Mouse (Mus musculus): ENCODE measurements around the gene Fau. TPM values are rescaled to one million over a fixed set of nuclear protein-coding genes. Genes with fewer than 3 reads are reported as not detected.

Gene Fau
- total RNA-seq (2023): 3,183 TPM

DNA sequence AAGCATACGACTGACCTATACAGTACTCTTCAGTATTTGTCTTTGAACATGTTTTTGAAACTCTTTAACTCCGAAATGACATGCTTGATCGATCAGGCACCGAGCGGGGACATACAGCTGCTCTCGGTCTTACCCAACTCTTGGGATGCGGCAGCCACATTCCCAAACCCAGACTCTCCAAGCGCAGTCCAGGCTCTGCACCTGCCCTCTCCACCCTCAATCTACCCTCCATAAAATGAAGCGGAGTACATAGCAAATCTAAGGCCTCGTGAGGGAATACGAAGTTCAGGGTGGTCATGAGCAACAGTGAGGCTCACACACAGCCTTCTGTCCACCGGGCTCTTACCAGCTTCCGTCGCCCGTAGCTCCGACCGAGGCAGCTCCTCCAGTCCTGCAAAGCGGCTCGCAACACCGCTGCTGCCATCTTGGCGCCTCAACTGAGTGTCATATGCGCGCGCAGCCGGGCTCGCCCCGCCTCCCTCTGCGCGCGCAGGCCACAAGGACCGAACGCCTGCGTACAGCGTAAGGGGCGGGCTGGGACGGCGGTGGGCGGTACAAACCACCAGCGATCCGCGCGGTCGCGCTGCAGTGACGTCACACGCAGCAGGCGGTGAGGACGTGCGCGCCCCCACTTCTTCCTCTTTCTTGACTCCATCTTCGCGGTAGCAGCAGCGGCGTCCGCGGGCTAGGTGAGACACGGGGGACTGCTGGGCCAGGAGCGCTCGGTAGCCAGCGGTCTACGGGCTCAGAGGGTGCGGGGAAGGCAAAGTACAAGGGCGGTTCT, at the start of gene Fau, which contains the start of gene Mrpl49:
TSS of gene Fau (plus strand) at position 532 of the 784 bp plus-strand sequence.
TSS of gene Mrpl49 (minus strand) at position 473 of the 784 bp plus-strand sequence.

DNA sequence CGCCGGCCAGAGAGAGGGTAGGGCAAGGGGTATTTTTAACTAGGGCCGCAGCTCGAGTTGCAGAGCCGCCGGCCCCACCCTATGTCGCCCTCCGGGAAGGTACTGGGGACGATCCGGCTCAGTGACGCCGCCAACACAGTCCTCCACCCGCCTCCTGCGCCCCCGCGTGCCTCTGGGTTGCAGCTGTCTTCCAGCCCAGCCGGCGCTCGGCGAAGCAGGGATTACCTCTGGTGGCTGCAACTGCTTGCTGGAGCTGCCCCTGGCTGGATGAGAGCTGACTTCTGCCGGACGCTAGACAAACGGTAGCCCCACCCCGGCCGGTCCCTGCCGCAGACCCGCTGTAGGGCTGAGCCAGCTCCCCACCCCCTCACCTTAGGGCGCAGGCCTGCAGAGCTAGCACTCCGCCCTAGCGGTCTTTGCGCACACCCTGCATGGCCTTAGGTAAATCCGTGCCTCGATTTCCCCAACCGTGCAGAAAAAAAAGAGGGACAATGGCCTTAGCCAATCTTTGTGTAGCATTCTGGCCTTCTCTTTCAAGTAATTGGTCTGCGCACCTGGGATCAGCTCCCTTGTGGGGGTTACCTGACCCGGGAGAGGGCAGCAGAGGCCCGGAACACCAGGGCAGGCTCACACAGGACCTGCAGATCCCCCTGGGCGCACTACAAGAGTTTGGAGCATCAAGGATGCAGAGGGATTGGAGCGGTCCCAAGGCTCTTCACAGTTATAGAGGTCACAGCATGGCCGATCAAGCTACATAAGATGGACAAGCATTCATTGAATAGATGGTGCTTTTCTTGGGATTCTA, 41.9 kb upstream of the Fau start, which contains the start of gene Capn1:
TSS of gene Capn1 (minus strand) at position 387 of the 805 bp plus-strand sequence.

DNA sequence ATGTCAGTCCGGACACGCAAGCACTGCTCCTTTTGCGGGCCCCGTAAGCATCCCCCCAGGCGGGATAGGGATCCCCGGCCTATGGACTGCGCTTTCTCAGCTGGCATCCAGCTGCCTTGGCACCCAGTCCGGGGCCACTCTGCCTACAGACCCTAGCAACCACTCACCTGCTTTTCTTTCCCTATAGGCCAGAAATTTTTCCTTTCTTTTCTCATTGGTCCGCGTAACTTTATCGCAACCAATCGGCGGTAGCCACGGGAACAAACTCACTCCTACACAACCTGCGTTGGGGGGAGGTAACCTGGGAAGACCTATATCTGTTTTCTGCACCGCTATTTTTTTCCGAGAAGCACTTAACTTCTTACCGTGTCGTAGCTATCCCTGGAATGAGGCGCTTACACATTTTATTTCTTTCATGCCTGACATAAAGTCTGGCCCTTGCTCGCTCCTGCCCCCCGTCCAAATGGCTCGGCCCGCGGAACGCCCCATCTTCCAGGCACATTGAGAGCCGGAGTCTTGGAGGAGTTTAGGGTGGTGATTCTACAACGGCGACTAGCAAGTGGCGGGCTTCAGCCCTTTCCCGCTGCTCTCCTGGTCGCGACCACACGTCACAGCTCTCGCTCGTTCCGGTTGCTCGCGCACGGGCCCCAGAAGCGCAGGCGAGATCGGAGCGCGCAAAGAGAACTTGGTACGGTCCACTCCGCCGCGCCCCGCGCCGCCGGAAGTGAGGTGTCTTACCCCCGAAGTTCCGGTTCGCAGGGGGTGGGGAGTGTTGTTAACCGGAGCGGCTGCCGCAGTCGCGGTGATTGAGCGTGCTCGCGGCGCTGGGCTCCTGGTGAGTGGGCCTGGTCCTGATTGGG, 11.1 kb upstream of the Fau start, which contains the start of gene Syvn1:
TSS of gene Syvn1 (plus strand) at position 283 of the 860 bp plus-strand sequence.

DNA sequence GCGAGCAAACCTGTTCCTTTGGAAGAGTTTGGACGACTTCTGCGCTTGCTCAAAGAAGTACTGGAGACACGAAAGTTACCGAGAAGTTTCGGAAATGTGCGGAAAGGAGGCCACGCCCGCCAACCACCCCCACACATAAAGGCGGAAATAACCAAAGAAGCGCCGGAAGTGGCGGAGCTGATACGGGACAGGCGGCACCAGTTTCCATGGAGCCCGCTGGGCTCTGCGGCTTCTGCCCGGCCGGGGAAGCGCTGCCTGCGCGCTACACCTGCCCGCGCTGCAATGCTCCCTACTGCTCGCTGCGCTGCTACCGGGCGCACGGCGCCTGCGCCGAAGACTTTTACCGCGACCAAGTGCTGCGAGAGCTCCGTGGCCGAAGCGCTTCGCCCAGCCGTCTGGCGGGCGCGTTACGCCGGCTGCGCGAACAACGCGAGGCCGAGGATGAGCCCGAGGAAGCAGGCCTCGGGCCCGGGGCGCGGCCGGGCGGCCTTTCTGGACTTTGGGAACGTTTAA, 3.4 kb downstream of the Fau start, which contains the start of gene Znhit2:
TSS of gene Znhit2 (plus strand) at position 172 of the 513 bp plus-strand sequence.

DNA sequence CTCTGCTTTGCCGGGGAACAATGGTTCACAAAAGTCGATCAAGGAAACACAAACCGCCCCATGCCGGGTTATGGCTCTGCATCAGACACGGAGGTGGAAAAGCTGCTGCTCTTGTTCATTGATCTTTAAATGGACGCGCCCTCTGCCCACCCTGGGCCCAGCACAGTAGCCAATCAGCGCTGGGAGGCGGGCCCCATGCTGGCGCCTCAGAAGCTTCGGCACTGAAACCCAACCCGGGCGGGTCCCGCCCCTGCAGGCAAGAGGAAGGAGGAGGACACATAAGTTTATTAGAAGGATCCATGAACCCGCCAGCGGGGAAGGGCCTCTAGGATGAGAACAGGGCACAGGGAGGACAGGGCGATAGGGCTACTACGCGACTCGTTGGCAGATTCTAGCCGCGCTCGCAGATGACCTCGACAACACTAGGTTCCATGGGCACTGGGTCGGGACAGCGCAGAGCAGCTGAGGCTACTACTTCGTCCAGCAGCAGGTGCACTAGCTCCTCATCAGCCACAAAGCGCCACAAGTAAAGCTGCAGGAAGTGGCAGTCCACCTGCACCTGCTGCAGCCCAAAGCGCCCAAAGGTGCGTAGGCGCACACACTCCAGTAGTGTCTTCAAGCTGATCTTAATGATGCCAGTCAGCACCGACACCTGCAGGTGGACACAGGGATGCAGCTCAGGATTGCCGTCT, 10.2 kb downstream of the Fau start, which contains the start of gene Tm7sf2:
TSS of gene Tm7sf2 (minus strand) at position 650 of the 692 bp plus-strand sequence.

DNA sequence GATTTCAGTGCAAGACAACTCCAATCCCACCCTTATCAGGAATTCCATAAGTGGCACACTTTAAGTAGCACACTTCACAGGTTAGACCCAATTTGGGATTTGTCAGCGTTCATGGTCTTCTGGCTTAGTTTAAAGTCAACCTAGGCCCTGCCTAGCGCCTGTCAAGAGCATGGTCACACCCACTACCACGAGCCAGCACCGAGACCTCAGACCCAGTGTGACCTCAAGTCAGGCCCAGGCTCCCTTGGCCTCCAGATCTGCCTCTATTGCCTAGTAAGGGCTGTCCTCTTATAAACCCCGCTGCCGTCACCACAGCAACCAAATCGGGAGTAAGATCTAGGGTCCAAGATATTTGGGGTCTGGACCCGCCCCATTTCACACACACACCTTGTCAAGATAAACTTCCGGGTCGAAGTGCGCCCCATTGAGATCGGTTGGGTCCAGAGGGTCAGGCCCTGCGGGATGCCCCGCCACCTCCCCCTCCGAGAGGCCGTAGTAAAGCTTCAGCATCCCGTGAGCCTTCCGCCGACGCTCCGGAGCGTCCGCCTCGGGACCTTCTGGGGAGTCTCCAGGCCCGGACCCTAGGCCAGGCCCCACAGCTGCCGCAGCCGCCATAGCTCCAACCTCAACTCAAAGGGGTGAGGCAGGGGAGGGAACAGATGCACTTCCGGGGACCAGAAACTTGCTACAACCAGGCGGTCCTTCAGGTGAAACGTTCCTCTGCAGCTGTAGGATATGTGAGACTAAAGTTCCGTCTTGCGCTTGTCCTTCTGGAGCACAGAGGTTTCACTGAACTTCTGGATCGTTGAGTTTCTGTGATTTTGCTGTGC, 19.1 kb downstream of the Fau start, which contains the start of gene Vps51:
TSS of gene Vps51 (minus strand) at position 668 of the 830 bp plus-strand sequence.

DNA sequence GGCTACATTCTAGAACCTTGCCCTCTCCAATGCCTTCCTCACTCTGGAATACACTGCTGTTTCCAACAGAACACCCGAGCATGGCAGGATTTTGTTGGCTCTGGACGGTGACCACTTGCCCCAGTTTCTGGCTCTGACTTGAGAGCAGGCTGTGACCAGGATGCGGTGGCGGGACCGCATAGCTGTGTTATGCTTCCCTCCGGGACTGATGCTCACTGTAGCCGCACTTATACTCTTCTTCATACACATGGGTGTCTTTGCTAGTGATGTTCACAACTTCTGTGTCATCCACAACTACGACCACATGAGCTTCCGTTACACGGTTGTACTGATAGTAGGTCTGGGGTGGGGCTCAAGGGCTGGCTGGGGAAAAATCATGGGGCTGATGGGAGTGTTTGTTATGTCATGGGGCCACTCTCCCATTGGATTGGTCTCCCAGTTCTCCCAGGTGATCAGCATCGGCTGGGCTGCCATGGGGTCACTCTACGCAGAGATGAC, 22.4 kb downstream of the Fau start, which contains the start of gene Tmem262:
TSS of gene Tmem262 (plus strand) at position 51 of the 498 bp plus-strand sequence.

DNA sequence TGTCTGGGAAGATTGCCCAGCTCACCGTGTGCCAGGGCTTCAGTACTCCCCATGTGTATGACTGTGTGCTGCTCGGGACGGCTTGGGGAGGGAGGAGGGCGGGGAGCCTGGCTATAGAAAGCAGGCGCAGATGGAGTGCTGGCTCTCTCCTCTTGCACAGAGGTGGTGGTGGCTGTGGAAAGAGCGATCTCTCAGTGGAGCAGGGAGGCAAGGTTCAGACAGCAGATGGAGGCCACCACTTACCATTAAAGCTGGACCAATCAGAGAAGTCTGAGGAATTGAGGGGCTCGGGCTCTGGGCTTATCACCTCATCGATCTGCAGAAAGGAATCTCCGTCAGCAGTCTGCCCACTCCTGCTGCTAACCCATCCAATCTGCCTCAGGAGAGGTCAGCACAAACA, 24.5 kb downstream of the Fau start, which contains the start of gene Gm28374:
TSS of gene Gm28374 (minus strand) at position 101 of the 400 bp plus-strand sequence.

DNA sequence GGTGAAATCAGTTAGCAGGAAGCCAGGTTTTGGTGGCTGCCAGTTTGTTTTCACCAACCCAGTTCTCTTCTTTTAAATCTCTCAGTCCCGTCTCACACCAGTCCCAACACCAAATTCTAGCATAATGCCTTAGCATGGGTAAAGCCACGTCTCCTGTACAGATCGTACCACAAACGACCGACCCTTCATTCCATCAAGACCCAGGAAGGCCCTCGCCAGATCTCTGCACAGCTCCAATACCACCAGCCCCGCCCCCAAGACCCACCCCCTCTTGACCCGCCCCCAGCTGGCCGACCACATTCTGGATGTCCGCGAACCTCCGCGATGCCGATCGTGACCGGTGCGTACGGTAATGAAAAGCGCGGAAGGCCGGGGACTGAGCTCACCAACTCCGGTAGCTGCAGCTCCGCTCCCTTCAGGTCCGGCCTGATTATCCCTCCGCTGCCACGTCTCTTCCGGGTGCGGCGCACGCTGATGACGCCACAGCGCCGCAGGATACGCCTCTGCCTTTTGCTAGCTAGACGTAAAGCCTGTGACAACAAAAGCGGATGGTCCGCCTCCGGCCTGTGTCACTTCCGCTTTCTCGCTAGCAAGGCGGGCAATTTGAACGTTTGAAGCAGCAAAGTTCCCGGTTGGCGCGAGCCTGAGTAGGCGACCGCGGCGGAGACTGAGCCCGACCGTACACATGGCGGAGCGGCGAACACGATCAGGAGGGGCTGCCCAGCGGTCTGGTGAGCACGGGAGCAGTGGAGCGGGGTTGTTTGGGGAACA, 27.0 kb downstream of the Fau start, which contains the start of the genes Zfpl1 and Cdca5:
TSS of gene Zfpl1 (minus strand) at position 479 of the 771 bp plus-strand sequence.
TSS of gene Cdca5 (plus strand) at position 506 of the 771 bp plus-strand sequence.

DNA sequence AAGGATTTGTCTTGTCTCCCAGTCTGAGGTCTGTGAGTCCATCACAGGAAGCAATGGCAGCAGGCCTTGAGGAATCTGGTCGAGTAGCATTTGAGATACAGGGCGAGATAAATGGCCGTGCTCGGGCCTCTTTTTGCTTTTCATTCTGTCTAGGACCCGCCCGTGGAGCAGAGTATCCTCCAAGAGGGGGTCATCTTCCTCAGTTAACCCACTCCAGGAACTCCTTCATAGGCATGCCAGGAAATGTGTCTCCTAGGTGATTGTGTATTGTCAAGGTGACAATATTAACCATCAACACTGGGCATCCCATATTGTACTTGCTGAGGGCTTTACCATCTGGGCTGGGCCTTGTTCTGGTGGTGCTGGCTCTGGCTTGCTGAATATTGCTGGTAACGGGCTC, 36.5 kb downstream of the Fau start, which contains the start of gene AC131692.1:
TSS of gene AC131692.1 (plus strand) at position 301 of the 400 bp plus-strand sequence.

DNA sequence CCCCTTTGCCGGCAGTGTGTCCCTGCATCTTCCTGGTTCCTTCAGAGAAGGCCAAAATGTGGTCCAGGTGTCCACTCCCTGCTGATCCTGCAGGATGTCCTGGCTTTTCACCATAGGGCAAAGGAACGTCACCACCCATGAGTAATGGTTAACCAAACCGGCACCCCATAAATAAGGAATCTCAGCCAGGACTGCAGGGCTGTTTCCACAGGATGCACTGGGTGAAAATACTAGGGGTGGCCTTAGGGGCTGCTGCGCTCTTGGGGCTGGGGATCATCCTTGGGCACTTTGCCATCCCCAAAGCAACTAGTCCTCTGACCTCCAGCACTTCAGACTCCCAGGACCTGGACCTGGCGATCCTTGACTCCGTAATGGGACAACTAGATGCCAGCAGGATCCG, 47.9 kb downstream of the Fau start, which contains the start of gene Naaladl1:
TSS of gene Naaladl1 (plus strand) at position 197 of the 400 bp plus-strand sequence.

Other genes with a start within 250 kb of the Fau start
- 161 TPM for gene Frmd8, start 182.6 kb upstream of the Fau start, total RNA-seq (2023)
- gene Slc25a45, start 180.0 kb upstream of the Fau start, total RNA-seq (2023): 29.7 TPM
- gene Tigd3, start 163.7 kb upstream of the Fau start, total RNA-seq (2023): 2.4 TPM
- gene Dpf2, start 144.8 kb upstream of the Fau start, total RNA-seq (2023): 153 TPM
- 0.38 TPM for gene Cdc42ep2, start 133.0 kb upstream of the Fau start, total RNA-seq (2023)
- 60.3 TPM for gene Pola2, start 93.6 kb upstream of the Fau start, total RNA-seq (2023)
- gene Slc22a20, start 71.7 kb upstream of the Fau start, total RNA-seq (2023): not detected
- 129 TPM for gene Capn1, start 41.9 kb upstream of the Fau start, total RNA-seq (2023)
- 56.5 TPM for gene Syvn1, start 11.3 kb upstream of the Fau start, total RNA-seq (2023)
- gene Mrpl49, start 59 bp upstream of the Fau start, total RNA-seq (2023): 21.1 TPM
- gene Znhit2, start 3.3 kb downstream of the Fau start, total RNA-seq (2023): 15.9 TPM
- gene Tm7sf2, start 10.5 kb downstream of the Fau start, total RNA-seq (2023): 18.6 TPM
- gene Vps51, start 19.4 kb downstream of the Fau start, total RNA-seq (2023): 112 TPM
- gene Tmem262, start 22.2 kb downstream of the Fau start, total RNA-seq (2023): not detected
- 1.7 TPM for gene Gm28374, start 24.4 kb downstream of the Fau start, total RNA-seq (2023)
- gene Zfpl1, start 27.1 kb downstream of the Fau start, total RNA-seq (2023): 62.2 TPM
- 0.95 TPM for gene Cdca5, start 27.1 kb downstream of the Fau start, total RNA-seq (2023)
- not detected for gene AC131692.1, start 36.6 kb downstream of the Fau start, total RNA-seq (2023)
- gene Naaladl1, start 47.9 kb downstream of the Fau start, total RNA-seq (2023): not detected
- gene Sac3d1, start 60.8 kb downstream of the Fau start, total RNA-seq (2023): 13.2 TPM
- 33.3 TPM for gene Snx15, start 70.5 kb downstream of the Fau start, total RNA-seq (2023)
- gene Batf2, start 83.1 kb downstream of the Fau start, total RNA-seq (2023): not detected
- gene Arl2, start 83.7 kb downstream of the Fau start, total RNA-seq (2023): 26.4 TPM
- not detected for gene Majin, start 126.5 kb downstream of the Fau start, total RNA-seq (2023)
- not detected for gene Gpha2, start 168.5 kb downstream of the Fau start, total RNA-seq (2023)
- gene Ppp2r5b, start 178.0 kb downstream of the Fau start, total RNA-seq (2023): 26.0 TPM
- gene Atg2a, start 183.8 kb downstream of the Fau start, total RNA-seq (2023): 188 TPM
- 24.4 TPM for gene Ehd1, start 218.9 kb downstream of the Fau start, total RNA-seq (2023)
- 8.2 TPM for gene Cdc42bpg, start 248.6 kb downstream of the Fau start, total RNA-seq (2023)

Measured in CD4-positive naive resting alpha-beta T cell, adult 57 days (primary cell).